Mouse (Mus musculus) ES-Bruce4 (cell line): ENCODE measurements around the gene Dhx15. TPM values are rescaled to one million over a fixed set of nuclear protein-coding genes. Genes with fewer than 3 reads are reported as not detected.

Experiments used
- H3K27ac ChIP-seq: 2 replicates; pipeline ENCODE4 v1.5.1; 2012; ENCODE audit warnings: low read length, inconsistent platforms; ENCODE audit not compliant: insufficient read depth
- H3K27me3 ChIP-seq: 2 replicates; pipeline ENCODE4 v1.6.1; 2012; ENCODE audit warnings: mild to moderate bottlenecking, low read length, inconsistent platforms; ENCODE audit not compliant: control insufficient read depth, poor library complexity, insufficient read depth, severe bottlenecking
- H3K36me3 ChIP-seq: 2 replicates; pipeline ENCODE4 v1.6.1; 2012; ENCODE audit warnings: inconsistent platforms, mild to moderate bottlenecking, low read length, moderate library complexity; ENCODE audit not compliant: control insufficient read depth, poor library complexity, insufficient read depth, severe bottlenecking
- H3K4me1 ChIP-seq: one replicate; pipeline ENCODE4 v1.8.1; 2011; ENCODE audit warnings: low read length; ENCODE audit not compliant: control insufficient read depth, insufficient read depth
- H3K4me3 ChIP-seq: 2 replicates; pipeline ENCODE4 v1.5.1; 2011; ENCODE audit warnings: low read depth, mild to moderate bottlenecking, low read length
- H3K9ac ChIP-seq: 2 replicates; pipeline ENCODE4 v1.6.1; 2012; ENCODE audit warnings: low read depth, mild to moderate bottlenecking, inconsistent platforms; ENCODE audit not compliant: poor library complexity, severe bottlenecking
- H3K9me3 ChIP-seq: replicated peaks from 2 replicates; pipeline ENCODE4 v1.6.1; 2012; ENCODE audit warnings: mild to moderate bottlenecking, low read length, inconsistent platforms; ENCODE audit not compliant: control insufficient read depth, poor library complexity, insufficient read depth, severe bottlenecking
- CTCF ChIP-seq: IDR thresholded peaks from one replicate; pipeline ENCODE4 v1.8.1; 2011; ENCODE audit warnings: low read depth, low read length
- EP300 ChIP-seq: IDR thresholded peaks from 2 replicates; pipeline ENCODE4 v1.6.1; 2011; ENCODE audit warnings: low read depth, low read length; ENCODE audit not compliant: insufficient read depth
- POLR2A ChIP-seq: IDR thresholded peaks from one replicate; pipeline ENCODE4 v1.8.1; 2011; ENCODE audit warnings: low read length; ENCODE audit not compliant: insufficient read depth
- polyA plus RNA-seq: library from polyadenylated mRNA; stranded (reverse); fragments of >200 nt; gene quantifications from 2 replicates; pipeline ENCODE4 v1.2.4, GENCODE M21; 2011; ENCODE audit warnings: low read depth; ENCODE audit not compliant: missing spikeins, insufficient read depth, insufficient read length

Dhx15 gene
- polyA plus RNA-seq, 1 experiment, result 350 TPM

- Histone ChIP-seq H3K27me3 (no peaks in the 10 kb centered on the region), H3K27ac (no peak overlapping the region), H3K4me3 (no peak overlapping the region), H3K4me1 (no peaks in the 10 kb centered on the region), H3K9me3 (no peaks in the 10 kb centered on the region), H3K36me3 (peaks cover 51% of the 10 kb centered on the region), H3K9ac (no peak overlapping the region)
- no peak for TF ChIP-seq CTCF
- TF ChIP-seq POLR2A, result no peak
- TF ChIP-seq EP300, result no peak
These were observed 21.8 kb downstream of the Dhx15 start for GRCm38 (mm10) chr5:52168468-52168867.

DNA sequence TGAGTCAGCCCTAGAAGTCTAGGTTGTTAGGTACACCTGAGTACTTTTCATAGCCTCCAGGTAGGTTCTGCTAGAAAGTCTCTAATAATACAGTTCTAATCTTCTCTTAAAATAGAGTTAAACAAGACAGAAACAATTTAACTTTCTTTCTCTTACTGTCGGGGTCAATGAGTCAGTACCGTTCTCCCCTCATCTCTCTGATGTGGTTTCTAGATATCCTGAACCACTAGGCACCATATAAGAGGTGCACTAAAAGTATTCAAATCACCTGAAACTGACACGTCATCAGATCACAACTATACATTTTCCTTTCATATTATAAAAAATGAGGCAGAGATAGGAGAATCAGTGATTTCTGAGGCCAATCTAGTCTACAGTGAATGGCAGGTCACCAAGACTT is 41.2 kb downstream of the Dhx15 start:
- no peak overlapping the region for H3K4me3 ChIP-seq
- peaks cover 22% of the 10 kb centered on the region for H3K36me3 ChIP-seq
- no peaks in the 10 kb centered on the region for H3K4me1 ChIP-seq
- H3K9ac ChIP-seq, result no peak overlapping the region
- no peak overlapping the region for H3K27ac ChIP-seq
- TF ChIP-seq POLR2A (no peak), CTCF (no peak), EP300 (no peak)
- H3K27me3 ChIP-seq, result no peaks in the 10 kb centered on the region
- no peaks in the 10 kb centered on the region for H3K9me3 ChIP-seq

GRCm38 (mm10) chr5:52147141-52147540 is 43.2 kb downstream of the Dhx15 start:
- Histone ChIP-seq H3K27ac (no peak overlapping the region), H3K9me3 (no peaks in the 10 kb centered on the region), H3K27me3 (no peaks in the 10 kb centered on the region), H3K4me1 (no peaks in the 10 kb centered on the region), H3K9ac (no peak overlapping the region), H3K4me3 (no peak overlapping the region), H3K36me3 (peaks cover 16% of the 10 kb centered on the region)
- TF ChIP-seq CTCF (no peak), EP300 (no peak), POLR2A (no peak)

- TF ChIP-seq EP300, result no peak
- no peak for TF ChIP-seq CTCF
- TF ChIP-seq POLR2A, result no peak
- no peaks in the 10 kb centered on the region for H3K27me3 ChIP-seq
- peaks cover 12% of the 10 kb centered on the region for H3K36me3 ChIP-seq
These were observed 44.6 kb downstream of the Dhx15 start for GRCm38 (mm10) chr5:52145684-52146083.

DNA sequence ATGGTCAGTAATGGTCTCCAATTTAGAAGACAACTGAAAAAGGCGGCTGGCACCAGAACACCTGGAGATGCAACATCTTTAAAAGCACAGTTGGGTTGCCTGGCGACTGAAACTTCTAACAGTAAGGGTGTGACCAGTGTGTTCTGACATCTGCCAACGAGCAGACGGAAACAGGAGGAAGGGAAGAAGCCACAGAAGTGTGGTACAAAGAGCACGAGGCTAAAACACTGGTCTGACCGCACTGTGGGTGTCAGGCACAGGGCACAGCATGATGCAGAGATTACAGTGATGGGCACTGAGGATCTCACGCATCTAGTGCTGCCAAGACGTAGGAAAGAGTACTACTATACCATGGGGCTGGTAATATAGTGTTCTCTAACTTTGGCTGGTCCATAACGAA is 48.4 kb downstream of the Dhx15 start:
- H3K27ac ChIP-seq, result no peak overlapping the region
- TF ChIP-seq CTCF (no peak), EP300 (no peak), POLR2A (no peak)
- no peaks in the 10 kb centered on the region for H3K4me1 ChIP-seq
- H3K36me3 ChIP-seq, result peaks cover 6% of the 10 kb centered on the region; the same call in 1 of the 2 replicates
- H3K9me3 ChIP-seq, result no peaks in the 10 kb centered on the region
- H3K4me3 ChIP-seq, result no peak overlapping the region
- H3K27me3 ChIP-seq, result no peaks in the 10 kb centered on the region
- H3K9ac ChIP-seq, result no peak overlapping the region

More at GRCm38 (mm10) chr5:52145684-52146083, 44.6 kb downstream of the Dhx15 start:
- no peak overlapping the region for H3K4me3 ChIP-seq
- no peak overlapping the region for H3K27ac ChIP-seq
- H3K9ac ChIP-seq, result no peak overlapping the region
- no peaks in the 10 kb centered on the region for H3K4me1 ChIP-seq
- H3K9me3 ChIP-seq, result no peaks in the 10 kb centered on the region

DNA sequence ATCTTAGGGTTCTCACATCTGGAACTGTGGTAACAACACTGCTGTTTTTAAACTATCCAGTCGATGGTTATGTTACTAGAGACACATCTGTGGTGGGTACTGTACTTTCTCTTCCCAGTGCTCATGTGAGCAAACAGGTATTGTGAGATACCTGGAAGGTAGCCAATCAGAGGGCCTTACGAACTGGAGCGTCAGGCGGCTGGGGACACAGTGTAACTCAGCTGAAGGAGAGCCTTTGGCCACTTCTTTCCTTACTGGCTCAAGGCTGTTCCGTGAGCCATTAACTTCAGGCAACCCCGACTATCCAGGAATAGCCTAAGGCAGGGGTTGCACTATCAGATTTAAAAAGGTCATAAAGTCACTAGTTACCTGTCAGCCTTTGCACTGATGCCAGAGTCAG is 51.5 kb downstream of the Dhx15 start:
- H3K36me3 ChIP-seq, result peaks cover 6% of the 10 kb centered on the region; the same call in 1 of the 2 replicates
- no peaks in the 10 kb centered on the region for H3K9me3 ChIP-seq
- H3K27me3 ChIP-seq, result no peaks in the 10 kb centered on the region
- no peak overlapping the region for H3K4me3 ChIP-seq
- no peak for TF ChIP-seq POLR2A
- TF ChIP-seq CTCF, result no peak
- no peak for TF ChIP-seq EP300
- H3K27ac ChIP-seq, result no peak overlapping the region
- no peaks in the 10 kb centered on the region for H3K4me1 ChIP-seq
- no peak overlapping the region for H3K9ac ChIP-seq
